Mouse (Mus musculus) heart, embryonic 13.5 days (tissue): ENCODE measurements around the gene Micu1. TPM values are rescaled to one million over a fixed set of nuclear protein-coding genes. Genes with fewer than 3 reads are reported as not detected.
"Not testable (repeated sequence)": the region's sequence is repeated elsewhere in the genome, so short reads cannot be mapped to it uniquely, and the experiment has no call there.

Experiments used
- ATAC-seq: fragments of 200-750 bp; cut with Nextera tagmentation; 2 replicates; pipeline ENCODE4 v1.8.0; 2017; ENCODE audit warnings: moderate TSS enrichment; ENCODE audit not compliant: insufficient number of reproducible peaks, low FRiP score, low TSS enrichment; ENCODE audit errors: extremely low read depth
- H3K27ac ChIP-seq: fragments of 300-500 bp; sonication (generic); replicated peaks from 2 replicates; pipeline ENCODE4 v1.5.1; 2015; ENCODE audit warnings: moderate library complexity, mild to moderate bottlenecking, inconsistent platforms
- H3K27me3 ChIP-seq: fragments of 300-500 bp; sonication (generic); replicated peaks from 2 replicates; pipeline ENCODE4 v1.6.1; 2015; ENCODE audit warnings: mild to moderate bottlenecking, inconsistent platforms
- H3K36me3 ChIP-seq: fragments of 300-500 bp; sonication (generic); 2 replicates; pipeline ENCODE4 v1.6.1; 2015; ENCODE audit warnings: mild to moderate bottlenecking, inconsistent platforms
- H3K4me1 ChIP-seq: fragments of 300-500 bp; sonication (generic); 2 replicates; pipeline ENCODE4 v1.6.1; 2015; ENCODE audit warnings: inconsistent platforms
- H3K4me2 ChIP-seq: fragments of 300-500 bp; sonication (generic); 2 replicates; pipeline ENCODE4 v1.6.1; 2015; ENCODE audit warnings: inconsistent platforms, mild to moderate bottlenecking, moderate library complexity
- H3K4me3 ChIP-seq: fragments of 300-500 bp; sonication (generic); 2 replicates; pipeline ENCODE4 v1.5.1; 2015; ENCODE audit warnings: moderate library complexity, mild to moderate bottlenecking, inconsistent platforms
- H3K9ac ChIP-seq: fragments of 300-500 bp; sonication (generic); 2 replicates; pipeline ENCODE4 v1.6.1; 2015; ENCODE audit warnings: inconsistent platforms, mild to moderate bottlenecking, moderate library complexity
- H3K9me3 ChIP-seq: fragments of 300-500 bp; sonication (generic); 2 replicates; pipeline ENCODE4 v1.6.1; 2016; ENCODE audit warnings: inconsistent platforms
- whole genome bisulfite sequencing: fragments of 180-500 bp; shearing (Covaris S2); methylation state at CpG from one replicate; pipeline ENCODE4 v1.1.7; 2015; ENCODE audit warnings: mixed read lengths; 5-methylcytosine and 5-hydroxymethylcytosine counted together
- polyA plus RNA-seq: library from polyadenylated mRNA; unstranded; fragments of >200 nt; fragmentation: Nextera tagmentation; extraction: Ambion mirVana; gene quantifications from 2 replicates; pipeline ENCODE4 v1.2.1, GENCODE M21; 2015

Micu1 gene
- polyA plus RNA-seq, 1 experiment from 2014 or later, result 43.5 TPM

DNA sequence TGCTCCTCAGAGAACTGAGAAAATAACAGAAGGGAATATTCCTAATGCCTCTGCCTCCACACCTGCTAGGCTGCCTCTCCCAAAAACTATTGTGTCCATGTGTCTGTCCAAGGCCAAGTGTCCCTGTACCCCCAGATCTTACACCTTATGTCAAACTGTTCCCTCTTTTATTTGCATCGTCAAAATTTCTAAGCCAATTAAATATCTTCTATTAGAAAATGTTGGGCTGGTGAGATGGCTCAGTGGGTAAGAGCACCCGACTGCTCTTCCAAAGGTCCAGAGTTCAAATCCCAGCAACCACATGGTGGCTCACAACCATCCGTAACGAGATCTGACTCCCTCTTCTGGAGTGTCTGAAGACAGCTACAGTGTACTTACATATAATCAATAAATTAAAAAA is 174.4 kb downstream of the Micu1 start:
- WGBS, result 93% methylated on average over 4 of the region's 4 CpGs

DNA sequence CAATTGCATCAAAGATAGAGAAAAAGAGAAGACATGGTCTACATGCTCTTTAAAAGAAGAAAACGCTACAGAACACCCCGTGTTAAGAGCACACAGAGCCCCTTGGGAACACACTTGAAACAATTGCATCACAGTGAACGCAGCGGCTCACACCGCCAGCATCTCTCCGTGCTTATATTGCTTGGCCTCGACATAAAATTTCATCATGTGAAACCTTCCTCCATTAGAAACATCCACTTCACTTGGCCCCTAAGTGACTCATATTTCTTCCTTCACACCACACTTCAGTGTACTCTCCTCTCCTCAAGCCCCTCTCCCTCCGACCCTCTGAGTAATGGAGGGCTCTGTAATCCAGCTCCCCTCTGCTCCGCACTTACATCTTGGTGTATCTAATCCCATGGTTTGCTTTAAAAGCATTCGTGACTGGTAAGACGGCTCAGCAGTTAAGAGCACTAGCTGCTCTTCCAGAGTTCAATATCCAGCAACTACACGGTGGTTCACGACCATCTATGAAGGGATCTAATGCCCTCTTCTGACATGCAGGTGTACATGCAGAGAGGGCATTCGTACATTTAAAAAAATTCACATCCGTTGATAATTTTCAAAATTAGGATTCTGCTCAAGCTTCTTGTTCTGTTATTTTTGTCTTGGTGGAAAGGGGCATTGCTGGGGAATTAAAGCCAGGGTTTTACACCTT is 175.3 kb downstream of the Micu1 start:
- no peaks in the 10 kb centered on the region for H3K27me3 ChIP-seq
- no peak overlapping the region for H3K4me2 ChIP-seq
- ATAC-seq, result no peak
- peaks cover 16% of the 10 kb centered on the region for H3K4me1 ChIP-seq
- H3K9ac ChIP-seq, result no peak overlapping the region
- 72% methylated on average over 15 of the region's 15 CpGs for WGBS
- H3K9me3 ChIP-seq, result no peaks in the 10 kb centered on the region
- no peaks in the 10 kb centered on the region for H3K36me3 ChIP-seq
- H3K4me3 ChIP-seq, result no peak overlapping the region
- H3K27ac ChIP-seq, result no peak overlapping the region

More for the DNA sequence above, 174.4 kb downstream of the Micu1 start:
- H3K4me2 ChIP-seq, H3K36me3 ChIP-seq, ATAC-seq, H3K4me3 ChIP-seq, H3K27me3 ChIP-seq, H3K9me3 ChIP-seq, H3K9ac ChIP-seq, H3K27ac ChIP-seq: not testable (repeated sequence)
- peaks cover 16% of the 10 kb centered on the region for H3K4me1 ChIP-seq

DNA sequence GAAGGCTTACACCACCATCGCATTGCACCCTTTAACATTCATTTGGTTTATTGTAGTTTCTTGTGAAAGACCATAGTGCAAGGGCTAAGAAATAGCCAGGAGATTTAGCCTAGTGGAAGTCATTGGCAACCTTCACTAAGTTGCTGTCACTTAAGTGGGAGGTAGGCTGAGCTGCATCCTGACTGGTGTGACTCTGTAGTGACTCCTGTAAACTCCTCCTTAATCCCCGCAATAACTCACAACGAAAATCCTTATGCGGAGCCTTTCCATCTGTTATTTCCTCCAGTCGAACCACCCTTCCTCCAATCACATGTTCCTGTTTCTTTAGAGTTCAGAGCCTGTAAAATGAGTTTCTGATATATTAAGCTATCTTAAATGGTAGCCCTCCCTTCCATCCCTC is 176.5 kb downstream of the Micu1 start:
- 16% methylated on average over 5 of the region's 5 CpGs for WGBS
- Histone ChIP-seq H3K9ac (peak overlapping the region; percentile 99), H3K9me3 (no peaks in the 10 kb centered on the region), H3K27me3 (no peaks in the 10 kb centered on the region), H3K4me2 (peak overlapping the region; percentile 85), H3K27ac (peak overlapping the region; percentile 100), H3K36me3 (peaks cover 4% of the 10 kb centered on the region; the same call in 1 of the 2 replicates), H3K4me1 (peaks cover 16% of the 10 kb centered on the region), H3K4me3 (peak overlapping the region; percentile 80)
- ATAC-seq, result no peak

DNA sequence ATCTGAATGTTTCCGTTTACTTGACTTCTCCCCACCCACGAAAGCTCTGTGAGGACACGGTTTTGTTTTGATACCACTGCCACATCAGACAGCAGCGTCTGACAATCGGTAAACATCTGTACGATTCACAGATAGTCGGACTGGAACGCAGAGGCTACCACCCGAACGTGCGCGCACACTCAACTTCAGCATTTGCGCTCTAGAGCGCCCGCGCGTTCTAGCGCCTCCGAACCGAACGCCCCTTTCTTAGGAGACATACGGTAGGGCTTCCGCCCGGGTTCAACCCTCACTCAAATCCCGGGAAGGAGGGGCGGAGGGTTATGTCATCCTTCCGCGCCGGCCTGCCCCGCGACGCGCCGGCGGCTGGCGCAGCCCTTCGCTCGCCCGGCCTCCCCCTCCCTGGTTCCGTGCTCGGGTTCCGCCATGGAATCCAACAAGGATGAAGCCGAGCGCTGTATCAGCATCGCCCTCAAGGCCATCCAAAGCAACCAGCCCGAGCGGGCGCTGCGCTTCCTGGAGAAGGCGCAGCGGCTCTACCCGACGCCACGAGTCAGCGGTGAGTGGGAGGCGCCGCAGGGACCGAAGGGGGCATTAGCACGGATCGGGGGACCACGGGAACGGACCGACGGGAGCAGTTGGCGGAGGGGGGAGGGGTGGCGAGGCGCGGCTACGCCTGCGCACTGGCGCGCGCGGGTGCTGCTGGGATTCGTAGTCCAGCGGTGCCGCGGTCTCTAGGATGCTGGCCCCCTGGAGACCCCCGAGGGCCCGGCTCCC is 177.2 kb downstream of the Micu1 start, which contains the start of gene Dnajb12:
TSS of gene Dnajb12 (plus strand) at position 302 of the 774 bp plus-strand sequence.
- no peaks in the 10 kb centered on the region for H3K27me3 ChIP-seq
- H3K4me1 ChIP-seq, result peaks cover 20% of the 10 kb centered on the region
- peak within 1 kb of the TSS; percentile 85 for H3K4me2 ChIP-seq
- H3K36me3 ChIP-seq, result peaks cover 10% of the 10 kb centered on the region
- WGBS, result under 1% methylated on average over 80 of the region's 80 CpGs
- H3K9ac ChIP-seq, result peak within 1 kb of the TSS; percentile 99
- peak; percentile 88 for ATAC-seq
- peak within 1 kb of the TSS; percentile 100 for H3K27ac ChIP-seq
- peak within 1 kb of the TSS; percentile 80 for H3K4me3 ChIP-seq
- no peaks in the 10 kb centered on the region for H3K9me3 ChIP-seq

DNA sequence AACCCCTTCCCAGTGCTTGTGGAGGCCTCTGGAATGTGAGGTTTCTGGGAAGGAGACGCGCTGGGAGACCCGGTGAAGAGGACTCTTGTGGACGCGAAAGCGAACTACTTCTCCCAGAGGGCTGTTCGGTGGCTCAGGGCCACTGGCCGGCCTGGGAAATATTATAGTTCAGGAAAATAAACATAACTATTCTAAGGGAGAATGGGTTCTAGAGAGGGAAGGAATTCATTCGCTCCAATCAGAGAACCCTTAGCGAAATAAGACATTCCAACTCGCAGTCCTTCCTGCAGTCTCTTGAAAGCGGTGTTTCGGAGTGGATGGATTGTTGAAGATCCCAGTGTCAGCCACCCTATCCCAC is 177.7 kb downstream of the Micu1 start:
- Histone ChIP-seq H3K4me3 (peak overlapping the region; percentile 80), H3K4me1 (peaks cover 26% of the 10 kb centered on the region), H3K9ac (peak overlapping the region; percentile 99), H3K9me3 (no peaks in the 10 kb centered on the region), H3K36me3 (peaks cover 16% of the 10 kb centered on the region), H3K4me2 (peak overlapping the region; percentile 85), H3K27me3 (no peaks in the 10 kb centered on the region), H3K27ac (peak overlapping the region; percentile 100)
- under 1% methylated on average over 13 of the region's 13 CpGs for WGBS
- no peak for ATAC-seq

DNA sequence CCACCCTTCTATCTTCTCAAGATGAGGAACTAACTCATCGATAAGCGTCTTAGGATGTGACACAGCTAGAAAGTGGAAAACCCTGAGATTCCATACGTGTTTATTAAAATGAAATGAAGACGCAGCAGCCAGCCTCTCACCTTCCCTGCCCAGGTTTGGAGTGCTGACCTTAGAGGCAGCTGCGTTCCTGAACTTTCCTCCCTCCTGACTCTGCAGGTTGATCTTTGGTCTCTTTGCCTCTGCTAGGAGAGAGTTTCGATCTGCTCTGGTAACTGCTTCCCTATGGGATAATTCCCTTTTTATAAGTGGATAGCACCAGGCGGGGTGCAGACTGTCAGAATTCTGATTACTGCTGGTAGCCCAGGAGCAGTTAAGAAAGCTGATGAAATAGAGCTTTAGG is 178.6 kb downstream of the Micu1 start:
- no peaks in the 10 kb centered on the region for H3K9me3 ChIP-seq
- WGBS, result 76% methylated on average over 7 of the region's 7 CpGs
- H3K36me3 ChIP-seq, result peaks cover 21% of the 10 kb centered on the region
- peak overlapping the region; percentile 99 for H3K9ac ChIP-seq
- ATAC-seq, result no peak
- H3K27me3 ChIP-seq, result no peaks in the 10 kb centered on the region
- peak overlapping the region; percentile 85 for H3K4me2 ChIP-seq
- peak overlapping the region; percentile 80 for H3K4me3 ChIP-seq
- peaks cover 30% of the 10 kb centered on the region for H3K4me1 ChIP-seq
- H3K27ac ChIP-seq, result no peak overlapping the region

DNA sequence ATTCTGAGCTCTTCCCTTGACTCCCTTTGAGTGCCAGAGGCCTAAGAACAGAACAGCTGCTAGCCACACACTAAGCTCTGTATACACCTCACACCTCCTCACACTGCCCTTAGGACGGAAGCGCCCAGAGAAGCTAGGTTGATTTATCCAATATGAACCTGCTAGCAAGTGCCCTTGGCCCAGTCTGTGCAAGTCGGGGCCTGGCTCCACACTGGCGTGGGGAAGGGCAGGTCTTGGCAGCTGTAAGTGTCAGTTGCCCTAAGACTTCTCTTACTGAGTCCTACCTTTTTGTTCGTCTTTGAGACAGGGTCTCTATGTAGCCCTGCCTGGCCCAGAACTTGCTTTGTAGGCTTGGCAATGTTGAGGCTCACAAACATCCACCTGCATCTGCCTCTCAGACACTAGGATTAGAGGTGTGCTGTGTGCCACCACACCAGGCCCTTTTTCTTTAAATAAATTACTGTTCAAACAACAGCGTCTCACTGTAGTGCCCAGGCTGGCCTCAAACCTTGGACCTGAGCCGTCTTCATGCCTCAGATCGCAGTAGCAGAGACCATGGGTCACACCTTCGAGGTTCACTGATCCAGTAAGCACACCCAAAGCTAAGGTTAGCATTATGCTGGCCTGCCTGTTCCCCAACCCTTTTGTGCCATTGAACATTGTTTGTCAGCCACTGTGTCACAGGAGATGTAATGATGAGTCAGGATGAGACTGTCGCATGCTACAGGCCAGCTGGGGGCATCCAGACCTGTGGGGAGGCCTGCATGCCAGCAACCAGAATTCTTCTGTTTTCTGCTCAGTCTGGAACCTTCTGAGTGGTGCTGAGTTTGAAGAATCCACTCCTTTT is 182.3 kb downstream of the Micu1 start:
- Histone ChIP-seq H3K36me3 (peaks cover 21% of the 10 kb centered on the region), H3K4me1 (peaks cover 25% of the 10 kb centered on the region), H3K4me3 (no peak overlapping the region), H3K9me3 (no peaks in the 10 kb centered on the region), H3K9ac (0 out of 2 replicates have a peak overlapping the region, but pooled peaks have one; percentile 14), H3K4me2 (no peak overlapping the region), H3K27ac (no peak overlapping the region), H3K27me3 (no peaks in the 10 kb centered on the region)
- ATAC-seq, result no peak
- WGBS, result 89% methylated on average over 10 of the region's 10 CpGs

DNA sequence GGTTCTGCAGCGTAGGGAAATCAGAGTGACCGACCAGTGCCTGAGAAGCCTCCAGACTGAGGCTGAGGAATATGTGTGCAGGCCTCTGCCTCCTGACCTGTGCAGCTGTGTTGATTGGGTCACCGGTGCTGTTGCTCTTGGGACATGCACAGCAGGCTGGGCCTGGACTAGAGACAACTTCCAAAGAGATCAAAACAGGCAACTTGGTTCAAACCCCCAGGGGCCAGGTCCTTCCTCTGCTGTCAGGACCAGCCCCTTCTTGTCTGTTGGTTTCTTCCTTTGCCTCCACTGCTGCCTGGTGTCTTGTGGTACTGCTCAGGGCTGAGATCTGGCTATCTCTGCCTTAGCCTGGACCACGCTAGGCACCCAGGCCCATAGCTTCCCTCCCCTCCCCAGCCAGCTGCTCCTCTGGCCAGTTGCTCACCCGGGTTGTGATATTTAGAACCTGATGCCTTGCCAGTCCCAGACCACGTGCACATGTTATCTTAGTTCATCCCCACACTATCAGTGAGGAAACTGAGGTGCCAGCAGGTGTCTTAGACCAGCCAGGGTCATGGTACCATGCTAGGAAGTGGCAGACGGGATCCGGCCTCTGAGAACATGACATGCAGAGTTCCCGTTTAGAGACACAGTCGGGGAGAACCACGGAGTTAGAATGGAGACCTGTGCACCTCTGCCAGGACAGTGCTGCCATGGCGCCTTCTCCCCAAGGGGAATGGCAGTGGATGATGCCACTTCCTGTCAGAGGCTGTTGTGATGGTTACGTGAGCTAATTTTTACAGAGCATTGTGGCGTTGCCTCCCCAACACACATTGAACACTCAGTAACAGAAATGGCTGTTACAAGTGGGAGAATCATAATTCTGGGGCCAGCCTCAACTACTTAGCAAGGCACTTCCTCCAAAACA is 183.2 kb downstream of the Micu1 start:
- no peak for ATAC-seq
- Histone ChIP-seq H3K4me1 (peaks cover 22% of the 10 kb centered on the region), H3K4me2 (no peak overlapping the region), H3K27ac (no peak overlapping the region), H3K9me3 (no peaks in the 10 kb centered on the region), H3K27me3 (no peaks in the 10 kb centered on the region), H3K4me3 (no peak overlapping the region), H3K9ac (no peak overlapping the region), H3K36me3 (peaks cover 27% of the 10 kb centered on the region)
- 82% methylated on average over 14 of the region's 14 CpGs for WGBS

DNA sequence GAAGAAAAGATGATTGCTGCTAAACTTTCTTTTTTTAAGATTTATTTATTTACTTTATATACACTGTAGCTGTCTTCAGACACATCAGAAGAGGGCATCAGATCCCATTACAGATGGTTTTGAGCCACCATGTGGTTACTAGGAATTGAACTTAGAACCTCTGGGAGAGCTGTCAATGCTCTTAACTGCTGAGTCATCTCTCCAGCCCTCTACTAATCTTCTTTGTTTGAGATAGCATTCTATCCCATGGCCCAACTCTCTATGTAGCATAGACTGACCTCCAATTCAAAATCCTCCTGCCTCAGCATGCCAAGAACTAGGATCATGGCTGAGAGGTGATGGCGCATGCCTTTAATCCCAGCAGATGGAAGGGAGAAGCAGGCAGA is 183.8 kb downstream of the Micu1 start:
- H3K4me1 ChIP-seq, result peaks cover 16% of the 10 kb centered on the region
- ATAC-seq, result no peak
- WGBS, result 94% methylated on average over 1 of the region's 1 CpGs
- H3K27ac ChIP-seq, result no peak overlapping the region
- H3K9ac ChIP-seq, result no peak overlapping the region
- H3K36me3 ChIP-seq, result peaks cover 34% of the 10 kb centered on the region
- no peaks in the 10 kb centered on the region for H3K9me3 ChIP-seq
- no peaks in the 10 kb centered on the region for H3K27me3 ChIP-seq
- no peak overlapping the region for H3K4me2 ChIP-seq
- no peak overlapping the region for H3K4me3 ChIP-seq

DNA sequence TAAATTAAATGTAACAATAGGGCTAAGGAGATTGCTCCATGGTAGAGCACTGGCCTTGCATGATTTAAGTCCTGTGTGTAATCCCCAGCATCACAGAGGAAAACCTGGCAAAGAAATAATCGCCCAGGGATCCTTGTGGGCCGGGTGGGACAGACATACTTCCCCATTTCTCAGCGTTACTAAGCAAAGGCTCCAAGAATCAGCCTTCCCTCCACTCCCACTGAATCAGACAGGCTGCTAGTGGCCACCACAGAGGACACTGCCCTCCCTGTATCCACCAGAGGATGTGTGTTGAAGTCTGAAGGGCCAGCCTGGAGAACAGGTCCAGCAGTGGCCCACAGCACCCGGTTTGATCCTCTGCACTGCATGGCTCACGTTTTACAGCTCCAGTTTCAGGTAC is 185.2 kb downstream of the Micu1 start:
- H3K4me2 ChIP-seq, result no peak overlapping the region
- 85% methylated on average over 5 of the region's 5 CpGs for WGBS
- peaks cover 14% of the 10 kb centered on the region for H3K4me1 ChIP-seq
- H3K4me3 ChIP-seq, result no peak overlapping the region
- H3K27ac ChIP-seq, result no peak overlapping the region
- peaks cover 47% of the 10 kb centered on the region for H3K36me3 ChIP-seq
- no peaks in the 10 kb centered on the region for H3K9me3 ChIP-seq
- no peak overlapping the region for H3K9ac ChIP-seq
- H3K27me3 ChIP-seq, result no peaks in the 10 kb centered on the region
- no peak for ATAC-seq
